Mouse (Mus musculus) cerebellum, adult 2 months (tissue): ENCODE measurements at regions not wholly inside any gene's neighbourhood (a gene's known extent, or its start where the extent isn't known, plus 50 kb on each side); places are given as distances from the start of the nearest gene placed in this dataset.

Experiments used
- CTCF ChIP-seq: fragments of 200-500 bp; IDR thresholded peaks from 2 replicates; pipeline ENCODE4 v1.5.1; 2011; ENCODE audit warnings: low read depth, mild to moderate bottlenecking, control low read depth, low read length, moderate library complexity, borderline replicate concordance; ENCODE audit not compliant: insufficient read depth
- POLR2A ChIP-seq: fragments of 200-500 bp; IDR thresholded peaks from 2 replicates; pipeline ENCODE4 v1.6.1; 2011; ENCODE audit warnings: low read length, control low read depth, borderline replicate concordance; ENCODE audit not compliant: insufficient read depth

- no peak for TF ChIP-seq POLR2A
- TF ChIP-seq CTCF: no peak
These were observed 353.6 kb upstream of the Trpc7 start for GRCm38 (mm10) chr13:57249401-57249800.
